Mouse (Mus musculus): ENCODE results near the gene Ogt.

DNA sequence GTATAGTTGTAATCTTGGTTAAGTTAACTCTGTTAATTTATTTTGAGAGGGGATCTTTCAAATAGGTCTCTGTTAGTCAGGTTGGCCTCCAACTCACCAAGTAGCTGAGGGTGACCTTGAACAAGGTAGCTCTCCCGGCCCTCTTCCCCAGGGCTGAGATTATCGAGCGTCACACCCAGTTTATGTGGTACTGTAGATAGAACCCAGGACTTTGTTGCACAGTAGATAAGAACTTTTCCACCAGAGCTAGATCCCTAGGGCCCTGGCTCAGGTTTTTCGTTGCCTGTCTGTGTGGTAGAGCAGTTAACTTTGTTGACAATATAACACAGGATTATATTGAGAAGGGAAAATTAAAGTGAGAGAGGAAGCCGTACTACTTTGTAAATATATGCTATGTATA is 6.8 kb downstream of the Ogt start:
- TF ChIP-seq CTCF (conservative IDR thresholded peaks at IDR 0.05; ENCODE audit: insufficient read depth, insufficient read length, low read depth, low read length) (no peak), POLR2A (IDR thresholded peaks at IDR 0.05; ENCODE audit: low read depth, low read length) (no peak)

Measured in kidney, adult 2 months (tissue).